11 mouse cellular contexts compared by ENCODE assay signal in genomic region chr1:134103861-134104260, GRCm38 (mm10). TPM values are rescaled to one million over a fixed set of nuclear protein-coding genes. Genes with fewer than 3 reads are reported as not detected.
A peak's percentile ranks its signal among the peaks of the same experiment; 100 is the strongest.
DNase-seq lines count a peak whose midpoint lies in the region; ATAC-seq and TF ChIP-seq lines count a peak whose summit lies in the region.
"Had no signal": no experiment of that assay in that cellular context is flagged by ENCODE, and none has a peak within 500 bp of the region (broad histone marks: within the 10 kb centered on the region; RNA-seq: fewer than 3 reads in every experiment).

No protein-coding gene starts in this region.

- H3K9ac ChIP-seq in midbrain, postnatal 0 days (replicated peaks; ENCODE audit: low read length, poor library complexity, severe bottlenecking): no peak overlapping the region
- no peak overlapping the region for H3K9ac ChIP-seq in midbrain, embryonic 13.5 days (replicated peaks)
- 0 out of 2 replicates have a peak overlapping the region, but pooled peaks have one; percentile 47 for H3K9ac ChIP-seq in heart, embryonic 14.5 days (ENCODE audit: low read length)
- no peak overlapping the region for H3K9ac ChIP-seq in stomach, embryonic 15.5 days
- H3K9ac ChIP-seq in forebrain, embryonic 15.5 days (replicated peaks): no peak overlapping the region
- H3K9ac ChIP-seq: embryonic facial prominence, embryonic 12.5 days had no signal

- H3K4me2 ChIP-seq in midbrain, postnatal 0 days (ENCODE audit: low read depth, low read length, poor library complexity, severe bottlenecking): no peak overlapping the region
- no peak overlapping the region for H3K4me2 ChIP-seq in midbrain, embryonic 13.5 days (replicated peaks)
- no peak overlapping the region for H3K4me2 ChIP-seq in heart, embryonic 14.5 days (ENCODE audit: low read length)
- no peak overlapping the region for H3K4me2 ChIP-seq in stomach, embryonic 15.5 days
- no peak overlapping the region for H3K4me2 ChIP-seq in forebrain, embryonic 15.5 days (replicated peaks)
- H3K4me2 ChIP-seq: embryonic facial prominence, embryonic 12.5 days had no signal

- no peak for ATAC-seq in midbrain, postnatal 0 days (ENCODE audit: low FRiP score)
- no peak for ATAC-seq in midbrain, embryonic 13.5 days
- ATAC-seq in heart, embryonic 14.5 days (ENCODE audit: insufficient number of reproducible peaks, insufficient read depth, low FRiP score, low read depth): no peak
- ATAC-seq in stomach, embryonic 15.5 days (ENCODE audit: insufficient read depth, low FRiP score, low read depth): no peak
- no peak for ATAC-seq in forebrain, embryonic 15.5 days (replicated peaks)

- no peaks in the 10 kb centered on the region for H3K27me3 ChIP-seq in midbrain, postnatal 0 days (ENCODE audit: insufficient read depth, low read length)
- H3K27me3 ChIP-seq in midbrain, embryonic 13.5 days: 0 out of 2 replicates have a peak, but pooled peaks cover 3% of the 10 kb centered on the region
- no peaks in the 10 kb centered on the region for H3K27me3 ChIP-seq in heart, embryonic 14.5 days (ENCODE audit: control insufficient read depth, insufficient read depth, low read length)
- H3K27me3 ChIP-seq in stomach, embryonic 15.5 days (replicated peaks): no peaks in the 10 kb centered on the region
- no peaks in the 10 kb centered on the region for H3K27me3 ChIP-seq in forebrain, embryonic 15.5 days

- DNase-seq in gastrocnemius, postnatal 25 days: peak; percentile 50
- no peak for DNase-seq in gastrocnemius, postnatal 4 days (ENCODE audit: low spot score in 2 of 2)
- DNase-seq in midbrain, postnatal 0 days (ENCODE audit: low spot score): peak; percentile 47
- no peak for DNase-seq in left cerebral cortex, adult 18-20 months (ENCODE audit: low spot score in 2 of 2)

- H3K9me3 ChIP-seq in midbrain, postnatal 0 days (ENCODE audit: low read length): no peaks in the 10 kb centered on the region
- no peaks in the 10 kb centered on the region for H3K9me3 ChIP-seq in midbrain, embryonic 13.5 days
- no peaks in the 10 kb centered on the region for H3K9me3 ChIP-seq in heart, embryonic 14.5 days (ENCODE audit: control insufficient read depth, low read length)
- no peaks in the 10 kb centered on the region for H3K9me3 ChIP-seq in stomach, embryonic 15.5 days
- no peaks in the 10 kb centered on the region for H3K9me3 ChIP-seq in forebrain, embryonic 15.5 days
- H3K9me3 ChIP-seq: embryonic facial prominence, embryonic 12.5 days had no signal

- no peaks in the 10 kb centered on the region for H3K36me3 ChIP-seq in midbrain, postnatal 0 days (ENCODE audit: insufficient read depth, low read length)
- no peaks in the 10 kb centered on the region for H3K36me3 ChIP-seq in midbrain, embryonic 13.5 days
- H3K36me3 ChIP-seq in heart, embryonic 14.5 days (ENCODE audit: control insufficient read depth, insufficient read depth, low read length): no peaks in the 10 kb centered on the region
- H3K36me3 ChIP-seq in stomach, embryonic 15.5 days: no peaks in the 10 kb centered on the region
- no peaks in the 10 kb centered on the region for H3K36me3 ChIP-seq in forebrain, embryonic 15.5 days
- H3K36me3 ChIP-seq: embryonic facial prominence, embryonic 12.5 days had no signal

- no peak for TF ChIP-seq CTCF in midbrain, postnatal 0 days (IDR thresholded peaks at IDR 0.05)

- 73% methylated on average over 5 of the region's 5 CpGs for WGBS in midbrain, postnatal 0 days
- 71% methylated on average over 5 of the region's 5 CpGs for WGBS in midbrain, embryonic 13.5 days
- WGBS in heart, embryonic 14.5 days: 42% methylated on average over 5 of the region's 5 CpGs
- WGBS in stomach, embryonic 15.5 days: 62% methylated on average over 5 of the region's 5 CpGs
- WGBS in forebrain, embryonic 15.5 days: 68% methylated on average over 5 of the region's 5 CpGs

- H3K4me3 ChIP-seq in midbrain, postnatal 0 days (ENCODE audit: low read depth, low read length): no peak overlapping the region
- no peak overlapping the region for H3K4me3 ChIP-seq in midbrain, embryonic 13.5 days (replicated peaks)
- H3K4me3 ChIP-seq in heart, embryonic 14.5 days (ENCODE audit: control insufficient read depth in 1 of 2, insufficient read depth in 1 of 2, low read depth in 1 of 2, low read length in 2 of 2): no peak overlapping the region
- H3K4me3 ChIP-seq in stomach, embryonic 15.5 days (replicated peaks): no peak overlapping the region
- no peak overlapping the region for H3K4me3 ChIP-seq in forebrain, embryonic 15.5 days
- H3K4me3 ChIP-seq: embryonic facial prominence, embryonic 12.5 days; left cerebral cortex, adult 2 months had no signal

- no peak overlapping the region for H3K27ac ChIP-seq in midbrain, postnatal 0 days (ENCODE audit: low read depth, low read length)
- H3K27ac ChIP-seq in midbrain, embryonic 13.5 days: no peak overlapping the region
- peak overlapping the region; percentile 88 to 90 for H3K27ac ChIP-seq in heart, embryonic 14.5 days (replicated peaks in 1 of 2; ENCODE audit: control insufficient read depth in 1 of 2, insufficient read depth in 1 of 2, low read depth in 2 of 2, low read length in 2 of 2)
- peak overlapping the region; percentile 31; the same call in 1 of the 2 replicates for H3K27ac ChIP-seq in stomach, embryonic 15.5 days
- H3K27ac ChIP-seq in forebrain, embryonic 15.5 days (replicated peaks): no peak overlapping the region
- H3K27ac ChIP-seq: embryonic facial prominence, embryonic 12.5 days; left cerebral cortex, adult 2 months had no signal

- H3K4me1 ChIP-seq in midbrain, postnatal 0 days (ENCODE audit: insufficient read depth, low read length): peaks cover 4% of the 10 kb centered on the region; the same call in 1 of the 2 replicates
- H3K4me1 ChIP-seq in midbrain, embryonic 13.5 days (replicated peaks): peaks cover 19% of the 10 kb centered on the region
- peaks cover 23 to 27% of the 10 kb centered on the region in 2 experiments for H3K4me1 ChIP-seq in heart, embryonic 14.5 days (ENCODE audit: control insufficient read depth in 2 of 2, insufficient read depth in 2 of 2, low read length in 2 of 2)
- peaks cover 13% of the 10 kb centered on the region for H3K4me1 ChIP-seq in stomach, embryonic 15.5 days
- H3K4me1 ChIP-seq in forebrain, embryonic 15.5 days: peaks cover 11% of the 10 kb centered on the region

RNA-seq across cellular contexts. Expression of gene Chit1, which starts 7.2 kb away (rescaled TPM):
- total RNA-seq in gastrocnemius, postnatal 25 days (2021): not detected
- total RNA-seq in gastrocnemius, postnatal 4 days (2021): under 1 TPM; 0.16 to 0.27 TPM
- 0.24 and 0.99 TPM in 2 replicates for total RNA-seq in midbrain, postnatal 0 days (2014; rRNA removed)
- 0.21 and 0.48 TPM in 2 replicates for polyA plus RNA-seq in midbrain, postnatal 0 days (2015; fragmentation: Nextera tagmentation; extraction: Ambion mirVana)
- 0.09 and 0.27 TPM in 2 replicates for polyA plus RNA-seq in midbrain, embryonic 13.5 days (2015; fragmentation: Nextera tagmentation; extraction: Ambion mirVana)
- 0.46 and 0.96 TPM in 2 replicates for polyA plus RNA-seq in heart, embryonic 14.5 days (2014; fragmentation: Nextera tagmentation; extraction: Ambion mirVana)
- 0.70 and 1.1 TPM in 2 replicates for polyA plus RNA-seq in stomach, embryonic 15.5 days (2015; fragmentation: Nextera tagmentation; extraction: Ambion mirVana)
- polyA plus RNA-seq in forebrain, embryonic 15.5 days (2015; fragmentation: Nextera tagmentation; extraction: Ambion mirVana): 0.17 and 0.24 TPM in 2 replicates
- total RNA-seq in left cerebral cortex, adult 18-20 months (2021): not detected
- total RNA-seq: hematopoietic stem cell, adult 5-6 weeks; left cerebral cortex, adult 2 months had no signal
- polyA plus RNA-seq: embryonic facial prominence, embryonic 12.5 days had no signal

RNA-seq across cellular contexts. Expression of gene Btg2, which starts 24.9 kb away (rescaled TPM):
- 10 to 100 TPM; 15.1 to 27.0 TPM for total RNA-seq in gastrocnemius, postnatal 25 days (2021)
- total RNA-seq in gastrocnemius, postnatal 4 days (2021): 10 to 100 TPM; 22.4 to 26.7 TPM
- 12.0 and 19.8 TPM in 2 replicates for total RNA-seq in midbrain, postnatal 0 days (2014; rRNA removed)
- 8.9 and 9.9 TPM in 2 replicates for polyA plus RNA-seq in midbrain, postnatal 0 days (2015; fragmentation: Nextera tagmentation; extraction: Ambion mirVana)
- polyA plus RNA-seq in midbrain, embryonic 13.5 days (2015; fragmentation: Nextera tagmentation; extraction: Ambion mirVana): 109 and 110 TPM in 2 replicates
- 34.7 and 36.9 TPM in 2 replicates for polyA plus RNA-seq in heart, embryonic 14.5 days (2014; fragmentation: Nextera tagmentation; extraction: Ambion mirVana)
- 72.2 and 72.4 TPM in 2 replicates for polyA plus RNA-seq in stomach, embryonic 15.5 days (2015; fragmentation: Nextera tagmentation; extraction: Ambion mirVana)
- polyA plus RNA-seq in forebrain, embryonic 15.5 days (2015; fragmentation: Nextera tagmentation; extraction: Ambion mirVana): 69.4 and 76.8 TPM in 2 replicates
- 10 to 100 TPM; 18.7 to 22.2 TPM for total RNA-seq in left cerebral cortex, adult 18-20 months (2021)

Comparison
In these comparisons a context has a peak if more than half of its experiments do, and no peak if none do; other contexts are left out.
1. DNase-seq: peak in gastrocnemius, postnatal 25 days (single experiment) and midbrain, postnatal 0 days (single experiment); none in gastrocnemius, postnatal 4 days (0 of 2) and left cerebral cortex, adult 18-20 months (0 of 2).
2. H3K27ac ChIP-seq: peak in heart, embryonic 14.5 days (2 of 2) and stomach, embryonic 15.5 days (single experiment); none in midbrain, postnatal 0 days (single experiment), midbrain, embryonic 13.5 days (single experiment) and forebrain, embryonic 15.5 days (single experiment).